Mouse (Mus musculus) E14TG2a.4 (cell line): ENCODE measurements at regions not wholly inside any gene's neighbourhood (a gene's known extent, or its start where the extent isn't known, plus 50 kb on each side); places are given as distances from the start of the nearest gene placed in this dataset.

ENCODE experiments used
- CTCF ChIP-seq: conservative IDR thresholded peaks from 2 replicates; pipeline ENCODE4 v1.5.1; 2014; ENCODE audit warnings: low read length
- POU5F1 ChIP-seq: IDR thresholded peaks from 2 replicates; pipeline ENCODE4 v1.6.1; 2014; ENCODE audit warnings: low read length, borderline replicate concordance

GRCm38 (mm10) chr6:50822236-50823151 is 168.3 kb upstream of the Npvf start:
- TF ChIP-seq CTCF (no peak), POU5F1 (no peak)
